Mouse (Mus musculus) forebrain, embryonic 14.5 days (tissue): ENCODE measurements at regions not wholly inside any gene's neighbourhood (a gene's known extent, or its start where the extent isn't known, plus 50 kb on each side); places are given as distances from the start of the nearest gene placed in this dataset.

Experiments
- ATAC-seq: fragments of 200-750 bp; cut with Nextera tagmentation; 2 replicates; pipeline ENCODE4 v1.8.0; 2017; ENCODE audit warnings: mild to moderate bottlenecking, moderate library complexity
- DNase-seq: peaks from one replicate; pipeline ENCODE4 v3.0.0-alpha.2; 2015; ENCODE audit warnings: low spot score
- H3K27ac ChIP-seq: fragments of 300-500 bp; sonication (generic); 2 replicates; pipeline ENCODE4 v1.5.1; 2014; ENCODE audit warnings: low read depth, mild to moderate bottlenecking, control low read depth, low read length, moderate library complexity
- H3K27me3 ChIP-seq: fragments of 300-500 bp; sonication (generic); replicated peaks from 2 replicates; pipeline ENCODE4 v1.6.1; 2014; ENCODE audit warnings: low read length, control low read depth, mixed read lengths; ENCODE audit not compliant: control insufficient read depth, insufficient read depth
- H3K36me3 ChIP-seq: fragments of 300-500 bp; sonication (generic); 2 replicates; pipeline ENCODE4 v1.6.1; 2014; ENCODE audit warnings: low read length, control low read depth; ENCODE audit not compliant: control insufficient read depth, insufficient read depth
- H3K4me1 ChIP-seq: fragments of 300-500 bp; sonication (generic); 2 replicates; pipeline ENCODE4 v1.6.1; 2014; ENCODE audit warnings: antibody characterized with exemption, low read length, control low read depth; ENCODE audit not compliant: control insufficient read depth, insufficient read depth
- H3K4me2 ChIP-seq: fragments of 300-500 bp; sonication (generic); 2 replicates; pipeline ENCODE4 v1.6.1; 2014; ENCODE audit warnings: mild to moderate bottlenecking, control low read depth, low read length
- H3K4me3 ChIP-seq: fragments of 300-500 bp; sonication (generic); 2 replicates; pipeline ENCODE4 v1.5.1; 2014; ENCODE audit warnings: low read depth, low read length, control low read depth
- H3K9ac ChIP-seq: fragments of 300-500 bp; sonication (generic); 2 replicates; pipeline ENCODE4 v1.6.1; 2014; ENCODE audit warnings: mild to moderate bottlenecking, low read length, control low read depth, moderate library complexity
- H3K9me3 ChIP-seq: fragments of 300-500 bp; sonication (generic); replicated peaks from 2 replicates; pipeline ENCODE4 v1.6.1; 2016; ENCODE audit warnings: low read length, control low read depth, mixed read lengths; ENCODE audit not compliant: control insufficient read depth
- WGBS: fragments of 180-500 bp; shearing (Covaris S2); extraction: QIAGEN DNeasy Blood & Tissue Kit; methylation state at CpG from one replicate; pipeline ENCODE4 v1.1.7; 2014; 5-methylcytosine and 5-hydroxymethylcytosine counted together

DNA sequence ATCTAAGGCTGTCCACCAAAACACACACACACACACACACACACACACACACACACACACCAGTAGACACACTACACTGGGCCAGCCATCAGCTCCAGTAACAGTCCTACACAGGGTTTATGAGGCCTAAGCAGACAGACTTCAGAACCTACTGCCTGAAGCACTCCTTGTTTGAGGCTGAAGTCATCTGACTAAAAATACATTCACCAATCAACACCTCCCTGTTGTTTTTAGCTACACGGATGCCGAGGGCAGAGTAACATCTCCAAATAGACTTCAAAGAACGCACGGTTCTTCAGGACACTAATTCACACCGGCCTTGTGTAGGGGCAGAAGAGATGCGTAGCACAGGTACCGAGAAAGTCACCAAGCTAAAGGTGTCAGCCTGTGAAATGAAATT is 282.2 kb downstream of the Pik3r1 start:
- H3K27ac ChIP-seq, result no peak overlapping the region
- H3K27me3 ChIP-seq, result no peaks in the 10 kb centered on the region
- peaks cover 7% of the 10 kb centered on the region; the same call in 1 of the 2 replicates for H3K4me1 ChIP-seq
- DNase-seq (no peak), ATAC-seq (no peak)
- no peak overlapping the region for H3K4me2 ChIP-seq
- 95% methylated on average over 7 of the region's 7 CpGs for WGBS
- no peaks in the 10 kb centered on the region for H3K9me3 ChIP-seq
- no peak overlapping the region for H3K4me3 ChIP-seq
- no peak overlapping the region for H3K9ac ChIP-seq
- no peaks in the 10 kb centered on the region for H3K36me3 ChIP-seq

DNA sequence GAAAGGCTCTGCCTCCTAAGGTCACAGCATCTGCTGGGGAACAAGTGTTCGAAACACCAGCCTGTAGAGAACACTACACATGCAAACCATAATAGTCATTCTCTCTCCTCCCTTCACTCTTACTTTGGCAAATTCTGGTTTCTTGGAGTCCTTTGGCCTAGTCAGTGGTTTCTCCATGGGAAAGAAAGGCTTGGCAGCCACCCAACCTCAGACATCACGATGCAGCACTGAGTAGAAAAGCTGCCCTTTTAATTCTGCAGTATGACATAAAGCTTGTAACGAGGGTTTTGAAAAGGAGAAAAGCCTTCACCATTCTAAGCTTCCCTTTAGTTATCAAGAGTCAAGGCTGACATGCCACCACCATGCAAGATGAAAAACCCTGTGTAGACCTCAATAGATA is 284.2 kb downstream of the Pik3r1 start:
- no peaks in the 10 kb centered on the region for H3K36me3 ChIP-seq
- no peak overlapping the region for H3K27ac ChIP-seq
- no peaks in the 10 kb centered on the region for H3K9me3 ChIP-seq
- H3K4me1 ChIP-seq, result peaks cover 7% of the 10 kb centered on the region; the same call in 1 of the 2 replicates
- ATAC-seq (no peak), DNase-seq (peak; percentile 24)
- no peak overlapping the region for H3K9ac ChIP-seq
- no peak overlapping the region for H3K4me2 ChIP-seq
- 37% methylated on average over 3 of the region's 3 CpGs for WGBS
- H3K4me3 ChIP-seq, result no peak overlapping the region
- H3K27me3 ChIP-seq, result no peaks in the 10 kb centered on the region

DNA sequence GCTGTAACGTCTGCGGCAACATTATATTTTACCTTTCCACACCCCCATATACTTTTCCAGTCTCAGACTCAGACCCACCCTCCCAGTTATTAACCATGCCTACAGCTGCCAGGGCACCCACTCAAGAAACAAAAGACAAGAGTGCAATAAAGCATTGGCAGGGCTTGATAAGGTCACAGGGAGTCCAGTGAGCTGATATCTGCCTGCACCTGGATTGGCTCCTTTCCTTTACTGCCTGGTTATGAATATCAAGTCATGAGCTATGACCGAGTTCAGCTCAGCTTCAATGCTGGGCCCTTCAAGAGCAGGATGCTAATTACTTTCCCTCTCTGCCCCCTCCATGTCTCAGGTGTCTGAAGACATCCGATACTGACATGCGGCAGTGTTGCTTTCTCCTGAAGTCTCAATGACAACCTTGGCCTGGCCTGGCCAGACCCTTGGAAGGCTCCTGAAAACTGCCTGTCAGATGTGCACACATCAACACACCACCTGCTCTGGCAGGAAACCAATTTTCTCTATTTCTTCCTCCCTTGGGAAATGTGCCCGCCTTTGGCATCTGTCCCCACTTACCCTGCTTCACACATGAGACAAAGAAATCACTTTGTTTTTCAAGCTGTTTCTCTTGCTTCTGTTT is 286.3 kb downstream of the Pik3r1 start:
- H3K4me3 ChIP-seq, result no peak overlapping the region

DNA sequence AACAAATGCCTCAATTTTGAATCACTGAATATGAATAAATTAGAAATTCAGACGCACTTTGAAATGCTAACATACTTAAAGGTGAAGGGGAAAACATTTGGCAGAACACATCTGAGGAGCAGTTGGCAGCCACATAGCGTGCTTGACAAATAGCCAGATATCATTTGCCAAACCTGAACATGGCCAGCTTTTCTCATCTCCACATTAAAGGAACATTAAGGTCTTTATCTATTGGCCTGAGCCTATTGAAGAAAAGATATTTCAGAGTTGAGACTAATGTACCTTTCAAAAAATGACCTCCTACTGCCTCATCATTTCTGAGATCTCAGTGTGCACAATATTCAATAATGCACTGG is 288.7 kb downstream of the Pik3r1 start:
- DNase-seq (peak; percentile 21), ATAC-seq (no peak)
- no peak overlapping the region for H3K4me2 ChIP-seq
- peaks cover 7% of the 10 kb centered on the region; the same call in 1 of the 2 replicates for H3K4me1 ChIP-seq
- H3K9ac ChIP-seq, result no peak overlapping the region
- no peak overlapping the region for H3K4me3 ChIP-seq
- H3K27ac ChIP-seq, result no peak overlapping the region
- no peaks in the 10 kb centered on the region for H3K36me3 ChIP-seq
- no peaks in the 10 kb centered on the region for H3K27me3 ChIP-seq
- WGBS, result 64% methylated on average over 2 of the region's 2 CpGs
- no peaks in the 10 kb centered on the region for H3K9me3 ChIP-seq

More for the DNA sequence above, 286.3 kb downstream of the Pik3r1 start:
- Histone ChIP-seq H3K4me1 (peaks cover 7% of the 10 kb centered on the region; the same call in 1 of the 2 replicates), H3K27ac (no peak overlapping the region), H3K9ac (no peak overlapping the region), H3K4me2 (no peak overlapping the region), H3K36me3 (no peaks in the 10 kb centered on the region), H3K9me3 (no peaks in the 10 kb centered on the region), H3K27me3 (no peaks in the 10 kb centered on the region)
- 68% methylated on average over 6 of the region's 6 CpGs for WGBS
- ATAC-seq (peak; percentile 80), DNase-seq (peak; percentile 68)

DNA sequence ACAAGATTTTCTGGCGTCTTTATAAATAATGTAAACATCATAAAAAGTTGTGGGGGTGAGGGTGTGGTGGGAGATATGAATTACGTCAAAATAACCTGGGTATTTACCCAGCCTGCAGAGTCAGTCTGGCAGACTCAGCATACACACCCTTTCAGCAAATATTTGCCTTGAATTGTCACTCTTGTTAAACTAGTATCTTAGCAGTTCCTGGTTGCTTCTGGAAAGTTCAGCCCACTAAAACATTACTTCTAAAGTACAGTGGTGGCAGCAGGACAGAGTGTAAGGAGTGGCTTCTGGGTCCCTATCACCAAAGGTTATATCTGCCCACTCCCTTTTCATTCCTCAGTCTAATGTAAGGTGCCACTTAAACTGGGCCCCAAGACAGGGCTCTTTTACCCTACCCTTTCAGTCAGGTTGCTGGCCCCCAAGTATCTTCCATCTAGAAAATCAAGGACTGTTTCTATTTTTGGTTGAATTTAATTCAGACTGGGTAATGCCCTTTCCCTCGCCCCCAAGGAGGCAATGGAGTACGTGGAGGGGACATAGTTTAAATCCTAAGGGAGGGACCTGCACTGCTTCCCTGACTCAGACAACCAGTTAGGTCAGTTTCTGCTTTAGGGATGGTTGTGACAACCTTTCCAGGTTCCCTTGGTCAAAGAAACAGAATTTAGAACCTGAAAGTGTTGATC is 289.3 kb downstream of the Pik3r1 start:
- H3K9ac ChIP-seq, result no peak overlapping the region
- 79% methylated on average over 4 of the region's 4 CpGs for WGBS
- no peak overlapping the region for H3K4me2 ChIP-seq
- no peak overlapping the region for H3K4me3 ChIP-seq
- no peaks in the 10 kb centered on the region for H3K27me3 ChIP-seq
- no peak overlapping the region for H3K27ac ChIP-seq
- H3K9me3 ChIP-seq, result no peaks in the 10 kb centered on the region
- H3K4me1 ChIP-seq, result peaks cover 7% of the 10 kb centered on the region; the same call in 1 of the 2 replicates
- ATAC-seq (no peak), DNase-seq (no peak)
- no peaks in the 10 kb centered on the region for H3K36me3 ChIP-seq

DNA sequence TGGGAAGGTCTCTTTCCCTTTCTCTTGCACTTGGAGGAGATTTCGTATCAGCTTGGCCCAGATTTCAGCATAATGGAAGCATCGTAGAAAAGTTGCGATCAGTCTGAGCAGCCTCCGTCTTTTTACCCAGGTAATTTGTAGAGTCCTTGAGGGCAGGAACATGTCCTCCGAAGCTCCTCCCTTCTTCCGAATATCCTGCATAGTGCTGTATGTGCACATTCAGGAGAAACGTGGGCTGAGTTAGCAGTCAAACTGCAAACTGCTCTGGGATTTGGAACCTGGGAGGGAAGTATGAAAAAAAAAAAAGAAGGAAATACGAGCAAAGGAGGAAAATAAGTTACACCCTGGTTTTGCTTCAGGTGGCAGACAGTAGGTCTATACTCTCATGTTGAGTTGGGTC is 294.7 kb downstream of the Pik3r1 start:
- no peak overlapping the region for H3K27ac ChIP-seq
- H3K27me3 ChIP-seq, result no peaks in the 10 kb centered on the region
- no peaks in the 10 kb centered on the region for H3K9me3 ChIP-seq
- H3K36me3 ChIP-seq, result no peaks in the 10 kb centered on the region
- DNase-seq (no peak), ATAC-seq (no peak)
- 92% methylated on average over 8 of the region's 8 CpGs for WGBS
- H3K4me2 ChIP-seq, result no peak overlapping the region
- no peak overlapping the region for H3K9ac ChIP-seq
- no peaks in the 10 kb centered on the region for H3K4me1 ChIP-seq
- H3K4me3 ChIP-seq, result no peak overlapping the region

DNA sequence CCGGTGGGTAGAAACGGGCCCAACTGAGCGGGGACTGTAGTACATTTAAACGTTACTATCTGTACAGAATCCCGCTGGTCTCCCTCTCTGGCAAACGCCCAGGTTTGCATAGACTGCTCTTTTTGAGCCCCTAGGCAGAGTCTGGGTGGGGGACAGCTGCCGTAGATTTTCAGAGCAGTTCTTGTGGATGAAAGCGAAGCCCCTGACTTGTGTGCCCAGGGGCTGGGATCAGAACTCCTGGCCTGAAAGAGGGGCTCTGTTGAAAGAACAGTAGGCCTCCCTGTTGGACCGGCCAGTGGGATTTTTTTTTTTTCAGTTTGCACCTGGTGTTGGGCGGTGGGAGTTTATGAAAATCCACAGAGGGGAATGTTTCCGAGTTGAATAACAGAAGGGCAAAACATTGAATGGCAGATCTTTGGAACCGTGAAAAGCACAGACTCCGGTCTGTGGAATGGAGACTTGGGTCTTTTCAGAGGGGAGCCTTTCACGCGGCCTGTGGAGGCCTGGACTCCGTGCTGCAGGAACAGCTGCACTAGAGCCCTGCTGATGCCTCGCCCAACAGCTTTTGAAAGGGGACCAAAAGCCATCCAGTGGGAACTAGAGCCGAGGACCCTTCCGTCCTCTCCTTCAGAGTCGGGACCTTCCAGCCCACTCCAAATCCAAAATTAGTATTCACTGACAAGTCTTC is 297.3 kb downstream of the Pik3r1 start:
- Histone ChIP-seq H3K27ac (no peak overlapping the region), H3K9ac (no peak overlapping the region), H3K27me3 (no peaks in the 10 kb centered on the region), H3K36me3 (no peaks in the 10 kb centered on the region), H3K9me3 (no peaks in the 10 kb centered on the region), H3K4me2 (no peak overlapping the region), H3K4me3 (no peak overlapping the region), H3K4me1 (no peaks in the 10 kb centered on the region)
- ATAC-seq, result 0 out of 2 replicates have a peak, but pooled peaks have one; percentile 32
- DNase-seq, result peak; percentile 36
- WGBS, result 74% methylated on average over 20 of the region's 20 CpGs

DNA sequence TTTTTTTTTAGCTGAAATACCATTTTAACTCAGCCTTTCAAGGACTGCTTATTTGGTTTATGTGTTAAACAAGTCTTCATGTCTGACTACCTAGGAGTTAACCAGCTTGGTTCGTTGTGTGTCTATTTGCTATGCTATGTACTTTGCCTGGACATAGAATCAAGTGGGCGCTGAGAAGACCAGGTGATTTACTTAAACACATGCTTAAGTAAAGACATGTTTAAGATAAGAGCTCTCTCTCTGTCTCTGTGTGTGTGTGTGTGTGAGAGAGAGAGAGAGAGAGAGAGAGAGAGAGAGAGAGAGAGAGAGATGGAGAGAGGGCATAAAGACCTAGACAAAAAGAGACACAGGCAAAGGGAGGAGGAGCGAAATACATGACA is 302.3 kb downstream of the Pik3r1 start:
- Histone ChIP-seq H3K4me3 (no peak overlapping the region), H3K36me3 (no peaks in the 10 kb centered on the region), H3K4me1 (no peaks in the 10 kb centered on the region), H3K27me3 (no peaks in the 10 kb centered on the region), H3K9me3 (no peaks in the 10 kb centered on the region), H3K9ac (no peak overlapping the region), H3K27ac (no peak overlapping the region), H3K4me2 (no peak overlapping the region)
- ATAC-seq (no peak), DNase-seq (no peak)
- 88% methylated on average over 3 of the region's 3 CpGs for WGBS
